Mouse (Mus musculus): ENCODE measurements at regions not wholly inside any gene's neighbourhood (a gene's known extent, or its start where the extent isn't known, plus 50 kb on each side); places are given as distances from the start of the nearest gene placed in this dataset.
"Not testable (repeated sequence)": the region's sequence is repeated elsewhere in the genome, so short reads cannot be mapped to it uniquely, and the experiment has no call there.

- no peak for DNase-seq (ENCODE audit: low spot score)
Measured at GRCm38 (mm10) chr1:177382596-177383190, 59.5 kb upstream of the Zbtb18 start.

GRCm38 (mm10) chr1:177382147-177382546 lies 60.0 kb upstream of the Zbtb18 start:
- peak; percentile 57 for DNase-seq (ENCODE audit: low spot score)

GRCm38 (mm10) chr1:177378112-177378511 lies 64.0 kb upstream of the Zbtb18 start:
- no peak for DNase-seq (ENCODE audit: low spot score)

GRCm38 (mm10) chr1:177373226-177373825 lies 68.8 kb upstream of the Zbtb18 start:
- no peak for DNase-seq (ENCODE audit: low spot score)

GRCm38 (mm10) chr1:177372066-177372465 lies 70.1 kb upstream of the Zbtb18 start:
- DNase-seq (ENCODE audit: low spot score), result no peak

GRCm38 (mm10) chr1:177367864-177368610 lies 74.1 kb upstream of the Zbtb18 start:
- no peak for DNase-seq (ENCODE audit: low spot score)

GRCm38 (mm10) chr1:177366914-177367313 lies 75.2 kb upstream of the Zbtb18 start:
- no peak for DNase-seq (ENCODE audit: low spot score)

GRCm38 (mm10) chr1:177366475-177366874 lies 75.7 kb upstream of the Zbtb18 start:
- no peak for DNase-seq (ENCODE audit: low spot score)

- no peak for DNase-seq (ENCODE audit: low spot score)
Measured at GRCm38 (mm10) chr1:177364355-177364754, 77.8 kb upstream of the Zbtb18 start.

GRCm38 (mm10) chr1:177362398-177362797 lies 79.8 kb upstream of the Zbtb18 start:
- no peak for DNase-seq (ENCODE audit: low spot score)

GRCm38 (mm10) chr1:177348400-177349092 lies 90.5 kb upstream of the Akt3 start:
- no peak for DNase-seq (ENCODE audit: low spot score)

- peak; percentile 63 for DNase-seq (ENCODE audit: low spot score)
Measured at GRCm38 (mm10) chr1:177347208-177347607, 89.2 kb upstream of the Akt3 start.

GRCm38 (mm10) chr1:177346540-177346939 lies 88.5 kb upstream of the Akt3 start:
- DNase-seq (ENCODE audit: low spot score), result no peak

GRCm38 (mm10) chr1:177345540-177345939 lies 87.5 kb upstream of the Akt3 start:
- no peak for DNase-seq (ENCODE audit: low spot score)

GRCm38 (mm10) chr1:177343949-177344348 lies 85.9 kb upstream of the Akt3 start:
- DNase-seq (ENCODE audit: low spot score), result no peak

- DNase-seq (ENCODE audit: low spot score), result no peak
Measured at GRCm38 (mm10) chr1:177343121-177343520, 85.1 kb upstream of the Akt3 start.

- no peak for DNase-seq (ENCODE audit: low spot score)
Measured at GRCm38 (mm10) chr1:177340232-177340631, 82.2 kb upstream of the Akt3 start.

- not testable (repeated sequence) for DNase-seq (ENCODE audit: low spot score)
Measured at GRCm38 (mm10) chr1:177339207-177339787, 81.3 kb upstream of the Akt3 start.

- DNase-seq (ENCODE audit: low spot score), result peak; percentile 26
Measured at GRCm38 (mm10) chr1:177338466-177339206, 80.6 kb upstream of the Akt3 start.

- no peak for DNase-seq (ENCODE audit: low spot score)
Measured at GRCm38 (mm10) chr1:177337756-177338155, 79.8 kb upstream of the Akt3 start.

- DNase-seq (ENCODE audit: low spot score), result no peak
Measured at GRCm38 (mm10) chr1:177337141-177337540, 79.1 kb upstream of the Akt3 start.

- DNase-seq (ENCODE audit: low spot score), result no peak
Measured at GRCm38 (mm10) chr1:177336436-177336835, 78.4 kb upstream of the Akt3 start.
